Mouse (Mus musculus) retina, embryonic 14.5 days (tissue): ENCODE data around the gene Fam189a1.

Experiments used
- DNase-seq: peaks from one replicate; pipeline ENCODE4 v3.0.0-alpha.2; 2015; ENCODE audit warnings: low spot score

The Fam189a1 gene

GRCm38 (mm10) chr7:65156514-65156911 is at the start of gene Fam189a1:
Fam189a1 (minus strand) TSS chr7:65156570.
- peak; percentile 54 for DNase-seq

- no peak for DNase-seq
Observed at GRCm38 (mm10) chr7:65206021-65206420, 49.7 kb upstream of the Fam189a1 start.

- peak; percentile 22 for DNase-seq
Observed at GRCm38 (mm10) chr7:65202719-65203118, 46.3 kb upstream of the Fam189a1 start.

GRCm38 (mm10) chr7:65180694-65181093 is 24.3 kb upstream of the Fam189a1 start:
- no peak for DNase-seq

DNA sequence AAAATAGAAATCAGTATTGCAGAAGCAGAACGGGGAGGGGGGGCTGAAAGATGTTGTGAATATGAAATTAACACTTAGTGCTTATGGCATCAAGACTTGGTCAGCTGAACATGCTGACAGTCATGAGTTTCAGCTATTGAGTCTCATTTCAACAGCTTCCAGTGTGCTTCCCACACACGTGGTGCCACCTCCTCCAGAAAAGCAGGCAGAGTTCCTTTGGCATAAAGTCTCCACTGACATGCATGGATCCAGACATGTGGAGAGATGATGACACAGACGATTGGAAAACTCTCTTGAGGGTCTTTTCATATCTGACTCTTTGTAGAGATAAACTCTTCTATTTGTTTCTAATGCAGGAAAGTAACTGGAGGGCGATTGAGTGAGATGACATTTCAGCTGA is 14.4 kb upstream of the Fam189a1 start:
- no peak for DNase-seq

GRCm38 (mm10) chr7:65157031-65158025 is 958 bp upstream of the Fam189a1 start:
- no peak for DNase-seq

- peak; percentile 63 for DNase-seq
Observed at GRCm38 (mm10) chr7:65155628-65156513, 499 bp downstream of the Fam189a1 start.

DNA sequence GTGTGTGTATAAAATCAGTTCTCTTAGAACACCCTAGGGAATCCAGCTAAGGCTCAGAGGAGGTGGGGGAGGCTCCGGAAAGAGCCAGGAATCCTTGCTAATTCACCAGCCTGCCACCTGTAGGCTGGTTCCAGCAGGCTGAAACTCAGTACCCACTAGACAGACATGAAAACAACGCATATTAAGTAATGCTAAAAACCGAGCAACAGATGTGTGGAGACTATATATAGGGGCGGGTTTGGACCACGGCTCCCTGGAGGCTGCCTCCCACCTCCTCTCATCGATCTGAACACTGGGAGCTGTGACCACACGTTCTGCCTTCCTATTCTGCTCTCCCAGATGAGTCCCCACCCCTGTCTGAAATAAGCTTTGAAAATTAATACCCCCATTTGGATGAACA is 1.8 kb downstream of the Fam189a1 start:
- peak; percentile 10 for DNase-seq

DNA sequence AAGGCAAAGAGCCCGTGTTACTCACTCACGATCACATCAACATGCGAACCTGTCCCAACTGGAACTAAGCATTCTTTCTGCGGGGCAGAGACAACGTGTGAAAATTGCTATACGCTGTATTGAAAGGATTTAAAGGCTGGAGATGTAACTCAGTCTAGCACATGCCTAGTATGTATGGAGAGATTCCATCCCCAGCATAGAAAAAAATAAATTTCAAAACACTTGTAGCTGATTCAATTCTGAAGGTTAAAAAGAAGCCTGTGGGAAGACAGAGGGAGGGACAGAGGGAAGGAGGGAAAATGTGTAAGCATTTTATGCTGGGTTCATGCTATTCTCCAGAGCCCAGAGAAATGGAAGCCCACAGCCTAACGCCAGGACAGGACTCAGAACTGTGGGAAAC is 2.5 kb downstream of the Fam189a1 start:
- DNase-seq: no peak

GRCm38 (mm10) chr7:65151526-65151925 is 4.8 kb downstream of the Fam189a1 start:
- no peak for DNase-seq

DNA sequence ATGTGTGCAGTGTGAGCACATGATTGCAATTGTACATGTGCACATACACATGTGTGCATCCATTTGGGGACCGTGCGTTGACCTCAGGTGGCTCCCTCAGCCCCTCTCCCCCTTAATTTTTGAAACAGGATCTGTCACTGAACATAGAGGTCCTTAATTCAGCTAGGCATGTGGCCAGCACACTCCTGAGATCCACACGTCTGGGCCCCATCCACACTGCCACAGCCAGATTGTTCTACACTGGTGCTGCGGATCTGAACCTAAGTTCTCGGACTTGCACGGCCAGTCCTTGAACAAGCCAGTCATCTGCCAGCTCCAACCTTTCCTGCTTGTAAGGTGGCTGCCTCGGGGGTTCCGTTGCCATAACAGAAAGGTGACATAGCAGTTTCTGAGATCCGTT is 7.3 kb downstream of the Fam189a1 start:
- no peak for DNase-seq

DNA sequence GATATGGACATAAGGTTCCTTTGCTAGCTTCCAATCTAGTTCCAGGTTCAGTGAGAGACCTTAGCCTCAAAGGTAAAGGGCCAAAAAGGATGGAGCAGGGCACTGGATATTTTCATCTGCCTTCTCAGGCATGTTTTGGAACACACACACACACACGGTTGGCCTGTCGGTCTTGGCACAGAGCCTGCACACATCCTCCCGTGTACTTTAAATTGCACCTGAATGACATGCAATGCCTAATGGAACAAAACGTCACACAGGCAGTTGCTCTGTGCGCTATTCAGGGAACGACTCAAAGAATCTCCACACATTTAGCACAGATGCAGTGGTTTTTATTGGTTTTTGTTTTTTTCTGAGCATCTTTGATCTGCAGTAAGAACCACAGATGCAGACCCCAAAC is 11.5 kb downstream of the Fam189a1 start:
- DNase-seq: peak; percentile 37

- DNase-seq: no peak
Observed at GRCm38 (mm10) chr7:65141907-65142698, 14.3 kb downstream of the Fam189a1 start.

- no peak for DNase-seq
Observed at GRCm38 (mm10) chr7:65140832-65141231, 15.5 kb downstream of the Fam189a1 start.

- no peak for DNase-seq
Observed at GRCm38 (mm10) chr7:65140099-65140498, 16.3 kb downstream of the Fam189a1 start.

GRCm38 (mm10) chr7:65123766-65124165 is 32.6 kb downstream of the Fam189a1 start:
- no peak for DNase-seq

- DNase-seq: no peak
Observed at GRCm38 (mm10) chr7:65116903-65117302, 39.5 kb downstream of the Fam189a1 start.

DNA sequence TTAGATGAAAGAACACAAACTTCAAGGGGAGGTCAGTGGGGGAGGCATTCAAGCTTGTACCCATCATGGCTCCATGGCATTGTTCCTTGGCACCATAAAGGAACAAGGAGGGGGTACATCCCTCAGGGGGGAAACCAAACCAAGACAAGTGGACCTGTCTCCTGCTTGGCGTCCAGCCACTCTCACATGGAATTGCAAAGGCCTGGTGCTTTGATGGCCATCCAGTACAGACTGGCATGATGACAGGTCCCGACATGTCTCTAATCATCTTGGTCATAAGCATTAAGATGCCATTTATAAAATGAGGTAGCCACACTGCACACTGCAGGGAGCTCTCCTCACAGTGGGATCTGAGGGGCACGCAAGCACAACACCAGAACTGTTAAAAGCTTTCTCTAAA is 41.0 kb downstream of the Fam189a1 start:
- DNase-seq: no peak

- DNase-seq: no peak
Observed at GRCm38 (mm10) chr7:65111664-65112063, 44.7 kb downstream of the Fam189a1 start.

DNA sequence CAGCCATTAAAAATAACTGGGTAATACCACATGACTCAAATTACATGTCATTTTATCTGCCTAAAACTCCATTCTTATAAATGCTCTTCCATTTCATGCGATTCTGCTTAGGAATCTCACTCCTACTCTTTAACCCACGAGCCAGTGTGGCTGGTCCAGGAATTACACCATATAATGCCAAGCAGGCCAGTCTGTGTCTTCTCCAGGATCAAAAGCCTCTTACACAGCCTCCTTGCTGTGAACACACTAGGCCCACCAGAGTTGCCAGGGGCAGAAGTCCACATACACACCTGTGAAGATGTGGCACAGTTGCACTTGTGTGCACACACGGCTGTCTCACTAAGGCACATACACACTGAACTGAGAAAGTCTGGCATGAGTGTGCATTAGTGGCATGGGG is 50.8 kb downstream of the Fam189a1 start:
- DNase-seq: no peak

GRCm38 (mm10) chr7:65105097-65105467 is 51.3 kb downstream of the Fam189a1 start:
- no peak for DNase-seq
